Mouse (Mus musculus): ENCODE results near the gene Slc9a1. TPM values are rescaled to one million over a fixed set of nuclear protein-coding genes. Genes with fewer than 3 reads are reported as not detected.

The Slc9a1 gene
- total and polyA plus RNA-seq, 2 experiments from 2014 or later = 10.1 to 16.0 TPM

- Histone ChIP-seq H3K27ac (ENCODE audit: low read depth, low read length) (peak overlapping the region; percentile 52), H3K9me3 (ENCODE audit: low read length) (no peaks in the 10 kb centered on the region), H3K9ac (peak overlapping the region; percentile 35; the same call in 1 of the 2 replicates), H3K36me3 (ENCODE audit: insufficient read depth) (no peaks in the 10 kb centered on the region), H3K27me3 (ENCODE audit: insufficient read depth, low read length) (no peaks in the 10 kb centered on the region), H3K4me2 (ENCODE audit: low read depth) (peak overlapping the region; percentile 23), H3K4me1 (ENCODE audit: insufficient read depth) (peaks cover 13% of the 10 kb centered on the region), H3K4me3 (ENCODE audit: low read depth, low read length) (no peak overlapping the region)
- ATAC-seq (peak; percentile 94), DNase-seq (peak; percentile 71)
- WGBS = 10% methylated on average over 17 of the region's 17 CpGs
- no peak for TF ChIP-seq CTCF (IDR thresholded peaks at IDR 0.05; ENCODE audit: low read depth)
Observed at GRCm38 (mm10) chr4:133439460-133440376, 70.2 kb downstream of the Slc9a1 start.

- Histone ChIP-seq H3K4me3 (ENCODE audit: low read depth, low read length) (no peak overlapping the region), H3K27ac (ENCODE audit: low read depth, low read length) (peak overlapping the region; percentile 52), H3K36me3 (ENCODE audit: insufficient read depth) (no peaks in the 10 kb centered on the region), H3K9me3 (ENCODE audit: low read length) (no peaks in the 10 kb centered on the region), H3K4me1 (ENCODE audit: insufficient read depth) (peaks cover 13% of the 10 kb centered on the region), H3K4me2 (ENCODE audit: low read depth) (peak overlapping the region; percentile 23), H3K27me3 (ENCODE audit: insufficient read depth, low read length) (no peaks in the 10 kb centered on the region), H3K9ac (peak overlapping the region; percentile 35; the same call in 1 of the 2 replicates)
- no peak for TF ChIP-seq CTCF (IDR thresholded peaks at IDR 0.05; ENCODE audit: low read depth)
- WGBS = 10% methylated on average over 6 of the region's 6 CpGs
- DNase-seq (no peak), ATAC-seq (peak; percentile 49)
Observed at GRCm38 (mm10) chr4:133440377-133440795, 70.9 kb downstream of the Slc9a1 start.

DNA sequence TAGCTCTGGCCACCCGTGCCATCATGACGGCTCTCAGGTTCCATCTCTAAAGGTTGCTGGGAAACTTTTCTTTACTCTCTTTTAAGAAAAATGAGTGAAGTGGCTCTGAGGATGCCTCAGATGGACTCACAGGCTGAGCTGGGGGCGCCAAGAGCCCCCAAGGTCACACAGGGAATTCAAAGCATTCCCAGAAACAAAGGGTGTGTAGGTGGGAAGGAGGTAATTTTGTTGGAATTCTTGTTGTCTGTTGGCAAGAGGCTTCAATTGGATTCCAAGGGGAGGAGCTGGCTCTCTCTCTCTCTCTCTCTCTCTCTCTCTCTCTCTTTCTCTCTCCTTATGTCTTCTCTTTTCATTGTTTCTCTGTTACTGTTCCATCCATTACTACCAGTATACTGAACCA lies 72.7 kb downstream of the Slc9a1 start:
- H3K4me2 ChIP-seq (ENCODE audit: low read depth) = no peak overlapping the region
- 31% methylated on average over 3 of the region's 3 CpGs for WGBS
- no peak overlapping the region for H3K4me3 ChIP-seq (ENCODE audit: low read depth, low read length)
- no peak for TF ChIP-seq CTCF (IDR thresholded peaks at IDR 0.05; ENCODE audit: low read depth)
- H3K4me1 ChIP-seq (ENCODE audit: insufficient read depth) = peaks cover 13% of the 10 kb centered on the region
- DNase-seq (no peak), ATAC-seq (no peak)
- no peak overlapping the region for H3K9ac ChIP-seq
- no peaks in the 10 kb centered on the region for H3K9me3 ChIP-seq (ENCODE audit: low read length)
- no peaks in the 10 kb centered on the region; the same call in 1 of the 2 replicates for H3K27me3 ChIP-seq (ENCODE audit: insufficient read depth, low read length)
- H3K36me3 ChIP-seq (ENCODE audit: insufficient read depth) = no peaks in the 10 kb centered on the region
- peak overlapping the region; percentile 67; the same call in 1 of the 2 replicates for H3K27ac ChIP-seq (ENCODE audit: low read depth, low read length)

- 40% methylated on average over 5 of the region's 5 CpGs for WGBS
- Histone ChIP-seq H3K36me3 (ENCODE audit: insufficient read depth) (no peaks in the 10 kb centered on the region), H3K27ac (ENCODE audit: low read depth, low read length) (peak overlapping the region; percentile 67), H3K27me3 (ENCODE audit: insufficient read depth, low read length) (no peaks in the 10 kb centered on the region; the same call in 1 of the 2 replicates), H3K4me3 (ENCODE audit: low read depth, low read length) (no peak overlapping the region), H3K4me2 (ENCODE audit: low read depth) (no peak overlapping the region), H3K9ac (no peak overlapping the region), H3K9me3 (ENCODE audit: low read length) (no peaks in the 10 kb centered on the region), H3K4me1 (ENCODE audit: insufficient read depth) (peaks cover 13% of the 10 kb centered on the region)
- ATAC-seq (peak; percentile 59), DNase-seq (peak; percentile 26)
- no peak for TF ChIP-seq CTCF (IDR thresholded peaks at IDR 0.05; ENCODE audit: low read depth)
Observed at GRCm38 (mm10) chr4:133443085-133443484, 73.6 kb downstream of the Slc9a1 start.

DNA sequence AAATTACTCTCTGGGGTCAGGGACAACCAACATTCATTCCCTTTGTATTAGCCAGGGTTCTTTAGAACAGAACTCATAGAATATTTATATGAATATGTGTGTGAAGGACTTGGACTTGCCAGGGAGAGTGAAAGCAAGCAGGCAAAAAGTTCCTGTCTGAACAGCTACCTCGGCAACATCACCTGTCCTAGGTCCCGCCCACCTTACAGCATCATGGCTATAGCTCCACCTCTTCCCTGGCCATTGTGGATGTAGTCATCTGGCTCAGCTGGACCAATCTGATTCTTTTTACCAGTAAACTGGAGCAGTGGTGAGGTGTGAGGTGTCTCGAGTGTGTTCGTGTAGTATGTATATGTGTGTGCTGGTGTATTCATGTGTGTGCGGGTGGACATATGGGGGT lies 76.2 kb downstream of the Slc9a1 start:
- Histone ChIP-seq H3K27ac (ENCODE audit: low read depth, low read length) (no peak overlapping the region), H3K27me3 (ENCODE audit: insufficient read depth, low read length) (no peaks in the 10 kb centered on the region; the same call in 1 of the 2 replicates), H3K9ac (no peak overlapping the region), H3K36me3 (ENCODE audit: insufficient read depth) (no peaks in the 10 kb centered on the region), H3K4me3 (ENCODE audit: low read depth, low read length) (no peak overlapping the region), H3K4me1 (ENCODE audit: insufficient read depth) (no peaks in the 10 kb centered on the region), H3K9me3 (ENCODE audit: low read length) (no peaks in the 10 kb centered on the region), H3K4me2 (ENCODE audit: low read depth) (no peak overlapping the region)
- WGBS = 94% methylated on average over 5 of the region's 5 CpGs
- ATAC-seq (no peak), DNase-seq (no peak)
- no peak for TF ChIP-seq CTCF (IDR thresholded peaks at IDR 0.05; ENCODE audit: low read depth)

DNA sequence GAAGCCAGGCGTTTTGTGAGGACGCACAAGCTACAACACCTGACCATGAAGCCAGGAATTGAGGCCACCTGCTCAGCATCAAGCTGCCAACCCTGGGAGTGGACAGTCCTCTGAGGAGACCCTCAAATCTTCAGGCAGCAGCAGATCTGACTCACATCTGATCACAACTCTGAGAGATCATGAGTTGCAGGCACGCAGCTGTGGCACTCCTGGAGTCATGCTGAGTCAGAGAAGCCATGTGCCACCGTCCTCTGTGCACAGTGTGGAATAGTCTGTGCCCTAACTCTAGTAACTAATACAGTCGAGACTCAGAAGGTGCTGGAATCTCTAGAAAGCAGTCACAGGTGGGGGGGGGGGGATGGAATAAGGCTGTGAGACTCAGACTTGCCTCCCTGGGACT lies 77.9 kb downstream of the Slc9a1 start:
- ATAC-seq (no peak), DNase-seq (no peak)
- H3K36me3 ChIP-seq (ENCODE audit: insufficient read depth) = no peaks in the 10 kb centered on the region
- no peaks in the 10 kb centered on the region for H3K9me3 ChIP-seq (ENCODE audit: low read length)
- 61% methylated on average over 5 of the region's 5 CpGs for whole genome bisulfite sequencing
- H3K9ac ChIP-seq = no peak overlapping the region
- H3K27ac ChIP-seq (ENCODE audit: low read depth, low read length) = no peak overlapping the region
- H3K4me2 ChIP-seq (ENCODE audit: low read depth) = no peak overlapping the region
- TF ChIP-seq CTCF (IDR thresholded peaks at IDR 0.05; ENCODE audit: low read depth) = no peak
- H3K4me3 ChIP-seq (ENCODE audit: low read depth, low read length) = no peak overlapping the region
- H3K27me3 ChIP-seq (ENCODE audit: insufficient read depth, low read length) = no peaks in the 10 kb centered on the region; the same call in 1 of the 2 replicates
- H3K4me1 ChIP-seq (ENCODE audit: insufficient read depth) = no peaks in the 10 kb centered on the region

DNA sequence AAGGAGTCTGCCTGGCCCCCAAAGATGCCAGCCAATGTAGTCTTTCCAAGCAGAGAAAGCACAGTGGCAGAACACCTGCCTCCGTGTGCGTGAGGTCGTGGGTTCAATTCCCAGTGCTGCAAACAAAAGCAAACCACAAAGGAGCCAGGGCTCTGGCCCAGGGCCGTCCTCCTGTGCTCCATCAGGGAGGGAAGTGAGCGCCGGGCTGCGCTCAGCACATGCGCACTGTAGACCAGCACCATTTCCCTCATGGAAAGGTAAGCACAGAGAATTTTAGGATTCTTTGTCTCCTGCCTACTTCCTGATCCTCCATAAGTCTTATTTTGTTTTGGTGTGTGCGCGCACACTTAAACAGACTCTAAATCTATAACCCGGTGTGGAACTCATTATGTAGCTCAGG lies 78.5 kb downstream of the Slc9a1 start:
- WGBS = 75% methylated on average over 11 of the region's 11 CpGs
- no peak overlapping the region for H3K4me2 ChIP-seq (ENCODE audit: low read depth)
- H3K4me1 ChIP-seq (ENCODE audit: insufficient read depth) = no peaks in the 10 kb centered on the region
- no peak for TF ChIP-seq CTCF (IDR thresholded peaks at IDR 0.05; ENCODE audit: low read depth)
- no peak overlapping the region for H3K4me3 ChIP-seq (ENCODE audit: low read depth, low read length)
- no peaks in the 10 kb centered on the region for H3K9me3 ChIP-seq (ENCODE audit: low read length)
- no peak overlapping the region for H3K27ac ChIP-seq (ENCODE audit: low read depth, low read length)
- ATAC-seq (no peak), DNase-seq (no peak)
- H3K27me3 ChIP-seq (ENCODE audit: insufficient read depth, low read length) = no peaks in the 10 kb centered on the region; the same call in 1 of the 2 replicates
- H3K9ac ChIP-seq = no peak overlapping the region
- H3K36me3 ChIP-seq (ENCODE audit: insufficient read depth) = no peaks in the 10 kb centered on the region
